Comparison of ENCODE assay signal across 8 mouse cellular contexts in genomic region chr19:41911178-41912073, GRCm38 (mm10). TPM values are rescaled to one million over a fixed set of nuclear protein-coding genes. Genes with fewer than 3 reads are reported as not detected.
DNase-seq lines count a peak whose midpoint lies in the region; ATAC-seq lines count a peak whose summit lies in the region.

Gene Pgam1, plus strand, starts transcription at chr19:41911923.

- no peaks in the 10 kb centered on the region for H3K9me3 ChIP-seq in hindbrain, embryonic 16.5 days (ENCODE audit: control insufficient read depth, low read length)

- peak; percentile 96 for ATAC-seq in hindbrain, embryonic 16.5 days

- peaks cover 17% of the 10 kb centered on the region for H3K4me1 ChIP-seq in hindbrain, embryonic 16.5 days (ENCODE audit: control insufficient read depth, insufficient read depth, low read depth, low read length)

- no peaks in the 10 kb centered on the region for H3K27me3 ChIP-seq in hindbrain, embryonic 16.5 days (replicated peaks; ENCODE audit: control insufficient read depth, insufficient read depth, low read length)

- H3K9ac ChIP-seq in hindbrain, embryonic 16.5 days (ENCODE audit: low read depth, low read length) = peak within 1 kb of the TSS; percentile 85

- H3K4me3 ChIP-seq in hindbrain, embryonic 16.5 days (ENCODE audit: low read length) = peak within 1 kb of the TSS; percentile 96
- H3K4me3 ChIP-seq in macrophage (ENCODE audit: inconsistent target) = peak within 1 kb of the TSS; percentile 96

- DNase-seq in WW6 (ENCODE audit: low read depth, low spot score) = peak; percentile 97
- peak; percentile 94 to 97 for DNase-seq in cerebellum, postnatal 4 days (ENCODE audit: low spot score in 2 of 2)
- DNase-seq in gastrocnemius, adult 18-20 months (ENCODE audit: low spot score) = peak; percentile 96
- DNase-seq in left cerebral cortex, adult 18-20 months (ENCODE audit: low spot score in 2 of 2) = peak; percentile 95 to 96
- peak; percentile 97 for DNase-seq in right cerebral cortex, adult 18-20 months
- peak; percentile 84 for DNase-seq in urinary bladder, postnatal 10 days (ENCODE audit: low spot score)

- WGBS in hindbrain, embryonic 16.5 days = 5% methylated on average over 51 of the region's 54 CpGs
- WGBS in macrophage (ENCODE audit: missing documents) = 3% methylated on average over 31 of the region's 54 CpGs

- H3K27ac ChIP-seq in hindbrain, embryonic 16.5 days (ENCODE audit: low read depth, low read length) = peak within 1 kb of the TSS; percentile 92
- peak within 1 kb of the TSS; percentile 94 for H3K27ac ChIP-seq in macrophage

- H3K79me2 ChIP-seq in macrophage (ENCODE audit: inconsistent target) = peaks cover 44% of the 10 kb centered on the region

- peak within 1 kb of the TSS; percentile 84 for H3K4me2 ChIP-seq in hindbrain, embryonic 16.5 days (ENCODE audit: low read length)

- H3K36me3 ChIP-seq in hindbrain, embryonic 16.5 days (ENCODE audit: control insufficient read depth, insufficient read depth, low read length) = peaks cover 3% of the 10 kb centered on the region; the same call in 1 of the 2 replicates
- H3K36me3 ChIP-seq in macrophage (ENCODE audit: inconsistent target) = no peaks in the 10 kb centered on the region

RNA-seq across cellular contexts. Expression of gene Pgam1, which starts in this region (rescaled TPM):
- total RNA-seq in gastrocnemius, adult 18-20 months (2021) = 10 to 100 TPM; 15.0 to 26.3 TPM
- 619 and 637 TPM in 2 replicates for polyA plus RNA-seq in hindbrain, embryonic 16.5 days (2015; fragmentation: Nextera tagmentation; extraction: Ambion mirVana)
- total RNA-seq in left cerebral cortex, adult 18-20 months (2021) = 100 to 1,000 TPM; 593 to 606 TPM
- 10 to 100 TPM in 25 of 26 experiments, 1 to 10 TPM in 1; 7.5 to 76.5 (median 25.1) TPM for total RNA-seq in macrophage (2018; cell fraction: chromatin; rRNA removed)
- total RNA-seq in macrophage (2018; cell fraction: cytosol; rRNA removed) = 100 to 1,000 TPM; 264 to 454 (median 349) TPM
- total RNA-seq in macrophage (2018; cell fraction: nucleus; rRNA removed) = 100 to 1,000 TPM in 14 of 26 experiments, 10 to 100 TPM in 12; 47.8 to 175 (median 103) TPM
- polyA plus RNA-seq in macrophage (2018) = 316 to 518 TPM (median 374 TPM) in 3 replicates

Comparison
In these comparisons a context has a peak if more than half of its experiments do, and no peak if none do; other contexts are left out.
1. Peak in every context shown above with its lines: DNase-seq, ATAC-seq, H3K4me3 ChIP-seq and H3K27ac ChIP-seq.
2. RNA of gene Pgam1 (total RNA-seq): 593 to 606 TPM in left cerebral cortex, adult 18-20 months; 15.0 to 26.3 TPM in gastrocnemius, adult 18-20 months; every median in the first group is over 10 times any median in the second.